Mouse (Mus musculus): ENCODE measurements at regions not wholly inside any gene's neighbourhood (a gene's known extent, or its start where the extent isn't known, plus 50 kb on each side); places are given as distances from the start of the nearest gene placed in this dataset.

DNA sequence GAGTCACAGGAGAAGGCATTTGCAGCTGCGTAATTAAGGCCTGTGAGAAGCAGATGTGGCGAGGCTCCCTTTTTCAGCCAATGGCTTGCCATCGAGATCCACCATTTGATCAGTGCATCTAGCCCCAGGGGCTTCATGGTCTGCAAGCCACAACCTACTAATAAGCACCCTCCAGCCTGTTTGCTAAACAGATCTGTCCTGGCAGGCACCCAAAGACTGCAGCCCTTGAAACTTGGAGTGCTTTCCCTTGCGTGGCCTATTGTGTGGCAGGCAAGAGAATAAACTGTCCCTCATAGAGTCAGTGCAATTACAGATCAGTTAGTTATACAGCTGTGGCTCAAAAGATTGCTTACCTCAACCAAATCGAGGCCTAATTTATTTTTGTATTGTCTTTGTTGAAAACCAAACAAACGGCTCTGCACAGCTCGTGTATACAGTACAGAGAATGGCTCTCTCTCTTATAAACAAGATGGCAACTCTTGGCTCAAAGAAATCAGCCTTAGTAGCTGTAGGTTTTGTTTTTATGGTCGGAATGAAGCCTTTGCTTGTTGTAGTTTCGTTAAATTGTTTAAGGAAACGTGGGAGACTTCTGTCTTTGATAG, 195.9 kb upstream of the Satb2 start:
- no peak for DNase-seq (ENCODE audit: low spot score in 2 of 2)

DNA sequence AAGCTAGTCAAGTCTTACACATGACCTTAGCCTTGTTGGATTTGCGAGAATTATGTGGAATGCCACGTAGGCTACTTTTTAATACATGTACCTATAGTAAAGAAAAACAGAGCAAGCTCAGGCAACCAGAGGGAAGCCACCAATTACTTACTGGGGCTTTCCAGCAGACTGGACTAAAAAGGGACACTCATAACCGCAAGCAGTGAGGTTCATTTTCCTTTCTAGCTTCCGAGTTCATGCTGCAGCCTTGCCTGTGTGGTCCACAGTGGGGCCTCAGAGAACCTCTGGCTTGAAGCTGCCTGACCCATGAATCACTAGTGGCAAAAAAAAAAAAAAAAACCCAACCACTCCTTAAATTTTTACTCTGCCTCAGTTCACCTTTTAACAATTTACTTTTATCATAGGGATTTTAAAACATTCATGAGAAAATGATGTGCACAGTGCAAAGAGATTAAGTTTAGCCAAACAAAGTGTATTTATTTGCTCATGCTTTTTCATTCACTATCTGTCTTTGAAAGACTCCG, 188.6 kb upstream of the 1700066M21Rik start:
- no peak for DNase-seq (ENCODE audit: low spot score in 2 of 2)

DNA sequence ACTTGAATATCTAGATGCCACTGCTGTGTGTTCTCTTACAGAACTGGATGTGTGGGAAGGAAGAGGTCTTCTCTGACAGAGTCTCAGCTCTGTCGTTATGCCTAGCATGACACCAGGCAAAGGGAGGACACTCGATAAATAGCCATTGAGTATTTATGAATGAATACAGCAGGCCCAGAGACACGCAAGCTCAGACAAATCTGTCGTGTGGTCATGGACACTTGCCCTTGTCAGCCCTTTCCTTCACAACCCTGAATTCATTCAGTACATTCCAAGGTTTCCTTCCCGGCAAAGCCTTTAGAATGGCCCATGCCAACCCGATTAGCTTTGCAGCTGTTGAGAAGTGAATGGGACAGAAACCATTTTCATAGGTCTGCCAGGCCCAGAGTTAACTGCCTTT, 176.1 kb upstream of the 1700066M21Rik start:
- no peak for DNase-seq (ENCODE audit: low spot score in 2 of 2)

DNA sequence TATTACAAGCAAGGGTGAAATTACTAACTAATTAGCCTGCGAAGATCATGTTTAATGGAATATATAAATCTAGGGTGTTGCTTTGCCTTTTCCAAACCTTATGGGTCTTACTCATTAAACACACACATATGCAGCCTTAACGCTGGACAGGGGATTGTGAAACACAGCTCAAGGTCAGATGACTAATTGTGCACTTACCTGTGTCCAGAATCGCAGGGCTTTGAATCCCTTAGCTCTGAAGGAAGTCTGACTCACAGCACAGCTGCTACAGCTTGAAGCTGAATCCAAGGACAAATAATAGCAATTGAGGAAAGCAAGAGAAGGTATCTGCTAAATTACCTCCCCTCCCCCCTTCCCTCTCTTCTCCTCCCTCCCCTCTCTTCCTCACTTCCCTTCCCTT, 173.1 kb upstream of the 1700066M21Rik start:
- DNase-seq (ENCODE audit: low spot score in 2 of 2), result no peak

DNA sequence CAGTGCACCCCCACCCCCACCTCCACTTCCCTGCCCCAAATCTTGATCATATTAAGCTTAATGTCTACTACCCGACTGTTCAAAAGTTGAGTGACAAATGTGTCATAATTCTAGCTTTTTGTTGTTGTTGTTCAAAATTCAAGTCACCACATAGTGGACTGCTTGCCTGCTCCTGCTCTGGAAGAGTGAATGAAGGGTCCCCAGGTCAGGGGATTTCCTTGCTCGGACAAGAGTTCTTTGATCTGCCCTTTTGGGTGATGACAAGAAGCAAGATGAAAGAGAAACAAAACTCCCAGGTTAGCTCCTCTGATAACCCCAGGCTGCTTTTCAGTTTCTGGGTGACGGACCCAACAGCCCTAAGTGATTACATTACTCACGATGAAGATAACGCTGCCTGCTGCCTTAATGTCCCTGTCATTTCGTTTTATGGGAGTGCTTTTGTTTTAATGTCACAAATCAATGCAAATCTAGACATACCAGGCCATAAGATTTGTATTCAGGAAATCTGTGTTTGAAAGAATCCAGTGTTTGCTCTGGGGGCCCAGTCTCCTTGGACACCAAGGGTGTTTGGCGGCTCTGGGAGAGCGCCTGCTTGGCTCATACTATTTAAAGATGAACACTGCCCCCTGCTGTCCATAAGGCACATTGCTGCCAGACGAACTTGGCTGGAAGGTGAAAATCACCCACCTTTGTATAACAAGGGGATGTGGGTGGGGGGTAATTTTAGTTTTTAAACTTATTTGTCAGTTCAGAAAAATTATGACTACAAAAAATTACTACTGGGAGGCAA, 172.0 kb upstream of the 1700066M21Rik start:
- peak; percentile 38 to 74 for DNase-seq (ENCODE audit: low spot score in 2 of 2)

DNA sequence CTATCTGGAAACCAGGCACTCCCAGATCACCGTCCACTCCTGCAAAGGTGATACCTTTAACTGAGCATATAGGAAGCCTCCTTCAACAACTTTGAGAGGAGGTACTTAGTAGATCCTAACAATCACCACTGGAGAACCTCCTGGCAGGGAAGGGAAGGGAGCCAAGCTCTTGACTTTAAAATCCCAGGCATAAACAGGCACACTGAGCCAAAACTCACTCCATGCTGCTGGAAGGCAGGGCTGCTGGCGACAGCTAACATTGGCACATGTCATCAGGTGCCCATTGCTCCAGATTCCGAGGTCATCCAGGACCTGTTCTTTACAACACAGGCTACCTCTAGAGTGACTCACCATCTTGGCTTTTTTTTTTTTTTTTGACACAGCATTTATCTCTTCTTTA, 170.9 kb upstream of the 1700066M21Rik start:
- DNase-seq (ENCODE audit: low spot score in 2 of 2), result no peak

DNA sequence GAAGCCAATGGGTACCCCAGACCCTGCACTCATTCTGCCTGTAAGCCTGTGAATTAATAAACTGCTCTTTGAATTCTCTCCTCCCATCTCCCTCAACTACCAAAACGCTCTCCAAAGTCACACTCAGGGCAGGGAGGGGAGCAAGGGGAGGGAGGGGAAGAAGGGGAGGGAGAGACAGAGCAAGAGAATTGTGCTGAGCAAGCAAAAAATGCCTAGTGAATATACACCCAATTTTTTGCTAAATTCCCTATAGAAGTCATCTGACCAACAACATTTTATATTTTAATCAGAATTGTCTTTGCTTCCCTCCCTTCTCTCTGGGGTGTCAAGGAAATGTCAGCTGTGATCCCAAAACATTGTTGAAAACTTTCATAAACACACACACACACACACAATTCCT, 170.5 kb upstream of the 1700066M21Rik start:
- no peak for DNase-seq (ENCODE audit: low spot score in 2 of 2)

DNA sequence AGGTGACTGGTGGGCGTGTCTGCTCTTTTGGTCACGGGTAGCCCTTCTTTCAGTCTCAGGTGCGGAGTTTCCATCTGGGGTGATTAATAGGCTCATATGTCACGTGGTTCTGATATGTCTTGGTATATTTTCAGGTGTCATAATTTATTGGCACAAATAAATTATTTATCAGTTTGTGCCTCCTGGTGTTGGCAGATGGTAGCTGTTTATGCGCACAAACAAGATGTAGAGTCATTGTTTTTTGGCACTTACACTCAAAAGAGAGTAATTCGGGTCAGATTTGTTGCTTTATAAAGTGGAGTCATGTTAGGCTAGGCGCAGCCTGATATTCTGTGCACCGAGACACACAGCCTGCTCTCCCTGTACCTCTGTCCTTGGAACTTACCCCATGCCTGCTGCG, 169.0 kb upstream of the 1700066M21Rik start:
- DNase-seq (ENCODE audit: low spot score in 2 of 2), result no peak

DNA sequence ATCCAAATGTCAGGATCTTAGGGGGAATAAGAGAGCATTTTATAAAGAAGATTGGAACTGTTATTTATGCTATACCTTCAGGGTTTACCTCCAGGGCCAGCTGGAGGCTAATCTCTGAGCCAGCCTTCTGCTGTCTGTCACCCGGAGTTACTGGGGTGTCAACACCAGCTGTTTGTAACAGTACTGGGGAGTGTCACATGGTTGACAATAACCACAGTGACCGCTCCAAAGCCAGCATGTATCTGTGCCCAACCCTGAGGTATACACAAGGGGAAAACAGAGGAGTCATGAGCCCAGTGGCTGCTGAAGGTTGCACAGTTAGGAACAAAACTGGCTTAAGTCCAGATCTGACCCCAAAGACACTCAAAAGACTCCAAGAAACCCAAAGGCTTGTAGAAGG, 168.1 kb upstream of the 1700066M21Rik start:
- no peak for DNase-seq (ENCODE audit: low spot score in 2 of 2)

DNA sequence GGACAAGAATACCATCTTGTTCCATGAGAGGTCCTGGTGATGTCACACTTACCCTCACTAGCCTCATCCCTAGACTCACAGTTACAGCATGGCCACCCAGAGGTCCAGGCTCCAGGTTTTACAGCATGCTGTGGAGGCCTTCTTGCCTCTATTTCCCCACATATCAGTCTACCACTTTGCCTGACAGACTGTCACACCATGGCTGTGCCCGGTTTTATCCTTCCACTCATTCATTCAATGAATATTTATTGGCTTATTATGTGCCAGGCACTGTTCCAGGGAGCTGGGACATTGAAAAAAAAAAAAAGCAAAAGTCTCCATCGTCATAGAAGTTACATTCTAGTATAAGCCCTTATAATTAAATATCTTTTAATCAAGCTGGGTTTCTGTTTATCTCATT, 166.4 kb upstream of the 1700066M21Rik start:
- DNase-seq (ENCODE audit: low spot score in 2 of 2), result no peak

DNA sequence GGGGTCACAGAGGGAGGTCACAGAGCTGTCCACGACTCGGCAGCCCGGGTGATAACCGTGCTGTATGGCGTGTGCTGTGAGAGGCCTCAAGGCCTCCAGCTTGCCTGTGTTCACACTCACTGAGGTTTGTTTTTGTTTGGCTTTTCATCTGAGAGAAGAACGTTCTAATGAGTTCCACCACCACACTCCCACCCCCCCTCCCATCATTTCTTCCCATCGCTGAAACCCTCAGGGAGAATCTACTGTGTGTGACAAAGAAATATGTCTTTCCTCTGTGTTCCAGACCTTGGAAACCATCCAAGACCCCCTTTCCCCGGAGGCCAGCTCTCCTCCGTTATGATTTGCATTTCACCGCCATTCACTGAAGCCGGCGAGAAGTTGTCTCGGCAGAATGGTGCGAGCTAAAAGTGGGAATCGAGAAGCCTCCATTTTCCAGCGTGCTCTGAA, 164.0 kb upstream of the 1700066M21Rik start:
- DNase-seq (ENCODE audit: low spot score in 2 of 2), result no peak

DNA sequence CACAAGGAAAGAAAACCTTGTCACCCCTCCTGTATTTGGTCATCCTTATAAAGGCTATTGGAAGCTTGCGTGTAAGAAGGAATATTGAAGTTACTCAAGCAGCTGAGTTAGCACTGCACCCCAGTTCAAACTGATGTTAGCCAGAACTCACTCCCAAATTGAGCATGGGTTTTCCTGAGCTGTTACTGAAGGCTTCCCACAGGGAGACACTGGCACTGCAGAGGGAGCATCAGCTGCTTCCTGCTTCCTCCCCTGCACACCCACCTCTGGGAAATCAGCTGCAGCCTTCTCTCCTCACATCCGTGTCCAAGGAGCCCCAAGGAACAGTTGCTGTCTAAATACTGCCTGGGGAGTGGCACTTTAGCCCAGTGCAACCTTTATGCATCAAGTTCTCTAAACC, 163.2 kb upstream of the 1700066M21Rik start:
- no peak for DNase-seq (ENCODE audit: low spot score in 2 of 2)

DNA sequence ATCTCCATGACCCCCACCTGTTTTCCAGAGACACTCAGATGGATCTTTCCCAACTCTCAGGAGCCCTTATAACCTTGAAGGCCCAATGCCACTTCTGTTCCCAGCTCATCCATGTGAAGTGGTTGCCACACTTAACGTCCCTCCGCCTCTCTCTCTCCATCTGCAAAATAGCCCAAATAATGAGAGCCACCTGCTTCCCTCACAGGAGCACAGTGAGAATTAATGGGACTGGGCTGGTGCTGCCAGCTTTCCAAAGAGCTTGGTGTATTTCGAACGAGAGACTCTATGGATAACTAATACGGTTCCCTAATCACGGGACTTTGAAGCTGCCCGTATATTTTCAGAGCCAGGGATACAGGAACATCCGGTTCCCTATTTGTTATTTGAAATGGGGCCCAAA, 159.8 kb upstream of the 1700066M21Rik start:
- DNase-seq (ENCODE audit: low spot score in 2 of 2), result no peak

DNA sequence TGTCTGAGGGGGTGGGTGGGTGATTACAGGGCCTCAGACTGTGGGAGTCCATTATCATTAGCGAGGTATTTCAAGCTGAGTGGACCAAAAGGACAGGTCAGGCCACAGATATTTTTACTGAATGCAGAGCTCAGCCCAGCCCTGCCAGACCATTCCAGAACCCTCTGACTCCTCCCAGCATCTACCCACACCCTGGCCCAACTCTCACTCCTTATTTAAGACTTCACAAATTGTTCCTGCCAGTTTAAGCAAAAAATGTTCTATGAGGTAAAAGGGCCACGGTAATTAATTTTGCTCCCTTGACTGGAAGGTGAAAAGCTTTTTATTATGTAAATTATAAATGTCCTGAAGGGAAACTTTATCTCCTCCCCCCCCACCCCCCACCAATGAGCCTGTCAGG, 159.3 kb upstream of the 1700066M21Rik start:
- no peak for DNase-seq (ENCODE audit: low spot score in 2 of 2)

DNA sequence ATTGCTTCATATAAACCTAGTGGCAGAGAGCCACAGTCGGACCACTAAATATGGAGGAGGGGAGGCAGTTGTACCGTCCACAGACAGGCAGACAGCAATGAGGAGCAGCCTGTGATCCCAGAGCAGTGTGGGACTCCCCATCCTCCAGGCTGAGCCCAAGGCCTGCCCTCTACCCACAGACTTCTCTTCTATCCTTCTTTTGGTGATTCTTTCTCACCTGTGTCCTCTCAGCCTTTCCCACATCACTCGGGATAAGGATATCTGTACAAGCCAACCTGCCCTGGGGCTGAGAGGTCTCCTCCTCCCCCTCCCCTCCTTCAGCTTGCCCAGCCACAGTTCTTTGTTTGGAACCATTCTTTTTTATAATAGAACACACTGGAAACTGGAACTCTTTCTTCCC, 158.8 kb upstream of the 1700066M21Rik start:
- no peak for DNase-seq (ENCODE audit: low spot score in 2 of 2)

DNA sequence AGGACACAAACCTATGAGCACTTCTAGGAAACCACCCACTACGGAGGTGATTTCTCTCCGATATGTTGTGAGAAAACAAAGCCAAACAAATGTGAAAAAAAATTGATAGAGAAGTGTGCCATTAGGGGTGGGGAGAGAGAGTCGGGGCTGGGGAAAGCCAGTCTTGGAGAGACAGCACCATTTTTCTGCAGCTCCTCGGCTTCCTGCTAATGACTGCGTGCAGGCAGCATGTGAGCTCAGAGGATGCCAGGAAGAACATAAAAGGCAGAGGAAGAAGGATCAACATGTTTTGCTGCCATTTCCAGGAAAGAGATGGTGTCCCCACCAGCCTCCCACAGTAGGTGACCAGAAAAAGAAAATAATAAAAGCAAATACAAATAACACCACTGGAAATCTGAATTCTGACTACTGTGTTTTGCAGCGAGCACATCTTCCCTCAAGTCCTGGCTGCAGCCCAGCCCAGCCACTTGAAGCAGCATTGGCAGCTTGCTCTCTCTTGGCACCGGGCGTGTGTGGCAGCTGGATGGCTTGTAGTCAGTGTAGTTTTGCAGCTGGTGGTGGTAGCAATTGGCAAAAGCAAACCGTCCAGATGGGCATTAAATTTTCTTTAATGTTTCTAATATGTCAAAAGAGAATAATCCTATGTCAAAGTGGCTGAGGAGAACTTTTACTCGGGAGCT, 152.9 kb upstream of the 1700066M21Rik start:
- peak; percentile 62 to 82 for DNase-seq (ENCODE audit: low spot score in 2 of 2)

DNA sequence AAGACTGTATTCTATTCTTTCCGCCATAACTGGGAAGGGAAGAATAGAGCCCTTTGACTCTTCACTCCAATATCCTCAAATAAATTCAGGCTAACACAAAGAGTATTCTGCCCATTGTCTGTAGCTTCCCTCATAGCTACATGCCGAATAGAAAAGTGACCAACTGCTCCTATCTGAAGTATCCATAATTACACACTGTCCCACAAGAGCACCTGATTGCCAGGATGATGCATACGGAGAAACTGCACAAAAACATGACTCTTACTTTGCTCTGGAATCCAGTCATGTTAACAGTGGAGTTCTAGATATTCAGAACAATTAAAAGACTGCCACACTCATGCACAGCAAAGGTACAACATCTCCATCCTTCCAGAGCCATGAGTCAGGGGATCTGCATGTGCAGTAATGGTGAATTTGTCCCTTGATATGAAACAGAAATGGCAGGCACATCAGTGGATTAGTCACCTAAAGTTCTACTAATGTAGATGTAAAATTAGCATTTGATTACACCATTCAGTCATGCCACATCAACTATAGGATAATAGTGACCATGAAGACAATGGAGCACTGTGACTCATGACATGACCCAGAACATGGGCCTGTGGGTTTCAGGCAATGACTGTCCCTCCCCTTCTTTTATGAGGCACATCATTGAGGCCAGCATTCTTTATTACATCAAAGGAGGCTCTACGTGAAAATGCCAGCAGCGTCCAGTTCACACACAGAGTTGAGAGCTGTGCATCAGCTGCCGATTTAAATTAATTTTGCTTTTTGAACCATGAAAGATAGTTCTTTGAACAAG, 133.6 kb upstream of the 1700066M21Rik start:
- DNase-seq (ENCODE audit: low spot score in 2 of 2), result no peak

DNA sequence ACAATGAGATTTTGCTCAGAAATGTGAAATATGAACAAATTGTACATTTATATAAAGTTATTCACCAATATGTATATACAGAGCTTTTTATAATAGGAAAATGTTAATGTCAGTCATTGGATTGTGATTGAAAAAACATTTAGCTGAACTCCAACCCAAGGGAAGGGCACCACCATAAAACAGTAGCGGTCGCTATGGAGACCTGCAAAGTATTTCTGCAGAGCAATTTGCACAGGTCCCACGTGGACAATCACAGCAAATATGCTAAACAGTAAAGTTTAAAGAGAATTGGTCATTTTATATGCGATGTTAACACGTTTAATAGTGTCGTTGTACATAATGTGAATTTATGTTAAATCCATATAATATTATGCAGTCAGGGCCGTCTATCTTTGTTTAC, 117.8 kb upstream of the 1700066M21Rik start:
- no peak for DNase-seq (ENCODE audit: low spot score in 2 of 2)

DNA sequence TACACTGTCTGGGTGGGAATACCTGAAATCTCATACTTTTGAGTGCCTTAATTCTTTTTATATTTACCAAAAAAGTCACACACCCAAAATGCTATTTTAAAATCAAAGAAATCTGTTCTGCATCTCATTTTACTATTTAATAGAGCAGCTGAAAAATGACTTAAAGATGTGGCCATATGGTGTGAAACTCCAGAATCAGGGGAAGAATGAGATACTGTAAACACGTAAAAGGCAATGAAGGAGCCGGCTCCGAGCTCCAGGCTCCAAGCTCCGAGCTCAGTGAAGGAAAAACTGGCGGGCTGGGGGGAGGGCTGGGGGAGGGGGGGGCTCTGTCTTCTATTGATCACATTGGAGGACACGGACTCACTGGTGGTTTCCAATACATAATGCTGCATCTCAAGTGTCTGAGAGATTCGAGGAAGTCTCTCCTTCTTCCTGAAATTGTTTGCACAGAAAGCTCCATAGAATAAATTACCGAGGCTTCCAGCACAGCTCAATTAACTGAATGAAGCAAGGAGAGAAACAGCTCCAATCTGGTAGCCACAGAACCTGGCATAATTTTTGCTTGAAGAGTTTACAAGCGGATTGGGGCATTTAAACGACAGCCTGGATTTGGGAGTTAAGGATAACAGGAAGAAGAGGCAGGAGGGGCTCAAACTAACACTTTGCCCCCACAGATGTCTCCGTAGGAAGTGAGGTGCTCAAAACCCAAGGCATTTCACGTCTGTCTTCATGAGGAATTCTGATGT, 112.2 kb upstream of the 1700066M21Rik start:
- peak; percentile 4 to 8 for DNase-seq (ENCODE audit: low spot score in 2 of 2)

DNA sequence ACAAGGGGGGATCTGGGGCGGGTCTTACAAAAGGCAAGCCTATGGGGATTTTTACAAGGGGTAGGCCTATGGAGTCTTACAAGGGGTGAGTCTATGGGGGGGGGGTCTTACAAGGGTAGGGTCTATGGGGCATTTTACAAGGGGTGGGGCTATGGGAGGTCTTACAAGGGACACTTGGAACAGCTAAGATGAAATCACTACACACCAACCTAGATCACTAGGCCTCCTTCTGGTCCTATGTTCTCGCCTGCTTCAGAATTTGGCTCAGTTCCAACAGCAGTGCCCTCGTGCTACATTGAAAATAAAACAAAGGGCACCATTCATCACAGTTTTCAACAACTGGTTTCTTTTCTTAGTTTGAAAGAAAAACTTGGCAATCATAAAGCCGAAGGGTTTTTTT, 110.7 kb upstream of the 1700066M21Rik start:
- DNase-seq (ENCODE audit: low spot score in 2 of 2), result peak; percentile 10 to 12

DNA sequence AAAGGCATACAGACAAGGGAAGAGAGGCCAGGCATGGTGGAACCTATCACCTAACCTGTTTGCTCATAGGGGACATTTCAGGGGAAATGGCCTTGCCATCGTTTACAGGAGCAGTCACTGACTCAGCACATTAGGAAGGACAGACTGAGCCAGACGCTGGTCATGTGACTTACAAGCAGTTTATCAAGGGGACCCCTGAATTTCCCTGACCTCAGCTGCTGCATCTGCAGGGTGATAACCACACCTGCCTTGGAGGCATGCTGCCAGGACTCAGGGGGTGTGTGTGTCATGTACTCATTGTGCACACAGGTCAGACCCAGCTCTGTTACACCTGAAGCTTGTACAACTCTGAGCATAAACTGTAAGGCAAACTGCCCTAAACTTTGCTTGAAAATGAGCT, 109.6 kb upstream of the 1700066M21Rik start:
- DNase-seq (ENCODE audit: low spot score in 2 of 2), result no peak

Measured in layer of hippocampus, adult 8-10 months (tissue).